Mouse (Mus musculus) kidney, adult 8-10 months (tissue): ENCODE results near the gene Ube2d1.

Source experiments
- DNase-seq, 2 experiments: peaks; one replicate each; pipeline ENCODE4 v3.0.0; 2022

The Ube2d1 gene

GRCm38 (mm10) chr10:71218228-71218892 is 66.7 kb downstream of the Ube2d1 start:
- DNase-seq: peak; percentile 59 to 83

- no peak for DNase-seq
These were observed 69.1 kb downstream of the Ube2d1 start for GRCm38 (mm10) chr10:71215996-71216395.
